Mouse (Mus musculus) spleen, adult 2 months (tissue): Measurements from ENCODE around the gene Med9.

ENCODE experiments used
- CTCF ChIP-seq: fragments of 200-500 bp; IDR thresholded peaks from 2 replicates; pipeline ENCODE4 v1.5.1; 2011; ENCODE audit warnings: mild to moderate bottlenecking, inconsistent platforms; ENCODE audit not compliant: insufficient read depth, insufficient read length, insufficient replicate concordance; ENCODE audit errors: extremely low read depth
- POLR2A ChIP-seq: fragments of 200-500 bp; IDR thresholded peaks from 2 replicates; pipeline ENCODE4 v1.6.1; 2011; ENCODE audit warnings: low read depth, low read length, inconsistent platforms

GRCm38 (mm10) chr11:60004716-60005115, 56.7 kb downstream of the Med9 start:
- TF ChIP-seq CTCF (no peak), POLR2A (no peak)
